Mouse (Mus musculus) layer of hippocampus, adult 11-12 months (tissue): ENCODE results near the gene Clba1.
"Not testable (repeated sequence)": the region's sequence is repeated elsewhere in the genome, so short reads cannot be mapped to it uniquely, and the experiment has no call there.

Experiments
- DNase-seq: peaks from one replicate; pipeline ENCODE4 v3.0.0; 2022; ENCODE audit warnings: low spot score

The Clba1 gene

DNA sequence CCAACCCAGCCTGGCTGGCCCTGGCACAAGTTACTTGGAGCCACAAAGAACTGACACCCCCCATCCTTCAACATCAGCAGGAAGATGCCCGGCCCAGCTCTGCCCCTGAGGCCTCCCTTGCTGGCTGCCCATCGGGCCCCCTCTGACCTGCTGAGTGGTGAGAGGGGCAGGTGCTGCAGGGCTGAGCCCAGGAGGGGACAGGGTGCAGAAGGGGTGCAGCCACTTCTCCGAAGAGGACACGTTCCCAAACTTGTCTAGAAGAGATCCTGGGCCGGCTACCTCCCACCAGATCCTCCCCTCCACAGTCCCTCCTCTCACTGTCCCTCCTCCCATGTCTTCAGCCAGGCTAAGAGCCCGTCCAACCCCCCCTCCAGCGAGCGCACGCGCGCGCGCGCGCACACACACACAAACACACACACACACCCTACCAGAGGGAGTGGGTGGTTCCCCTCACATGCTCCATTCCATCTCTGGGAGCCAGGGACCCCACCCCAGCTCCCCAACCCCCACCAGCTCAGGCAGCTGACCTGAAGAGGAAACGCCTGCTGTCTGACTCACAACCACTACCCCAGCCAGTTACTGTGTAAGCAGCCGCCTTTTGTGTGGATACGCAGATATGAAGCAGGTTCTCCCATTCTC lies 13.2 kb upstream of the Clba1 start:
- DNase-seq: no peak

DNA sequence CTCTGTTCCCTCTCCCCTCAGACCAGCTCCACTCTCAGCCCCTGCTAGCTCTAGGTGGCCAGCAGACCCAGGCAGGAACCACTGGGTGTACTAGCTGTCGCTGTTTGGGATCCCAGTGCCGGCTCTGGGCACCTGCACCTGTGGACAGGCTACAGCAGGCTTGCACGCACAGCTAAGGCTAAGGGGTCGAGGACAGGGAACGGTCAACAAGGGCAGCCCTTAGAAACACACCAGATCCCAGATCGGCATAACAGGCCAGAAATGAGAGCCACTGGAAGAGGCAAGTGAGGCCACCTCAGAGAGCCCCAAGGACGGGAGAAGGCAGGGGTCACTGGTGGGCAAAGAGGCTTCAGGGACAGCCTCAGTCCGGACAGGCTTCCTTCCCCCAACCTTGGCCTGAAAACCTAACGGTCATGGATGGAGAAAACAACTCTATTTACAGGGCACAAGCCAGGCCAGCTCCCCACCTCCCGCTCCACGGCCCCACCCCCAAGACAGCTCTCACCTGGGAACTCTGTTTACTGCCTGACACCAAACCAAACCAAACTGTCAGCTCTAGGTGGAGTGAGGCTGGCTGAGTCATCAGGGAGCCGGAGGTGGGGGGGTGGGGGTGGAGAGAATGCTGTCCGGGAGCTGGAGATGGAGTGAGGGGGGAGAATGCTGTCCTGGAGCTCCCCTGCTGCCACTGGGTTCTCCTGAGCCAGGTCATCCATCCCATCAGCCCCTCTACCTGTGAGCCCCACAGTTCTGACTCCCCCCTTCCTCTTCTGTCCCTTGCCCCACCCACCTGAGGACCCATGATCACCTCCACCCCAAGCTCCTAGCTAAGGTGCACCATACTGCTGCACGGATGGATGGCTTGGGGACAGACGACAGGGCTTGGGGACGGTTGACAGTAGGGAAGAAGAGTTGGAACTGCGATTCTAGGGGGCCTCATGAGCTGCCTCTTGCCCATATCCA lies 11.9 kb upstream of the Clba1 start:
- DNase-seq: no peak

DNA sequence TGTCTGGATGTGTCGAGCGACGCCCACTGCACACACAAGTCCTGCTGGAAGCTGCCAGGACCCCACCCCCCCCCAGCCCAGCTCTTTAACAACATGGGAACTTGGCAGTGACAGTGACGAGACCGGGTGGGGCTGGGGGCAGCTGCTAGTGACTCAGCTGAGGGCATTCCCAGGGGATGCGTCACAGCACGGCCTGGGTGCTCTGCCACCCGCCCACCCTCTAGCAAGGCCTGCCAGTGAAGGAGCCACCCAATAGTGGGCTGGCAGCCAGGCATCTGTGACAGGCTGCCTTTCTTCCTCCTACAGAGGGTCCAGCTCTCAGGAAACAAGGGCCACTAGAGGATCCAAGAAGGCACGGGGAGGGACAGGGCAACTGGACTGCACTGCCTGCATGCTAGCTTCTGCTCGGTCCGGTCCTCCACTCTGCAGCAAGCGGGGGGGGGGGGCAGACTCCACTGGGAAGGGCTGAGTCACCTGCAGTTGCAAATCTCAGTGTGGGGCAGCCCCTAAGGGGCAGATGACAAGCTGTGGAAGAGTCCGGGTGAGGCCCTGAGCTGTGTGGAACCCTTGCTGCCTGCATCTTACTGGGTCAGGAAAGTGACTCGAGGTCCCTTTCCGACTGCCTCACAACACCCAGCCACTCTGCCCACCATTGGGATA lies 10.9 kb upstream of the Clba1 start:
- DNase-seq: peak; percentile 64

DNA sequence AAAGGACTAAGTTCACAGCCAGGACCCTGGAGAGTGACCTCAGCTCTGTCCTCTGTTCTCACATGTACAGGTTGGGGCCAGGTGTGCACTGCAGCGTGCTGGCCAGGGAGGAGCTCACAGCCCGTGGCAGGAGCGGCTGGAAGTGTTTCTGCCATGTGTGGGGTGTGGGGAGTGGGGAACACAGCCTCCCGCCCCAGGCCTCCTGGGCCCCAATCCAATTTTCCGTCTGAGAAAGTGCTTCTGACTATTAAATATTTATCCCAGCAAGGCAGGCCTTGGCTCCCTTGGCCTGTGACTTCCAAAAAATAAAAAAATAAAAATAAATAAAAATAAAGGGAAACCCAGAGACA lies 10.4 kb upstream of the Clba1 start:
- no peak for DNase-seq

DNA sequence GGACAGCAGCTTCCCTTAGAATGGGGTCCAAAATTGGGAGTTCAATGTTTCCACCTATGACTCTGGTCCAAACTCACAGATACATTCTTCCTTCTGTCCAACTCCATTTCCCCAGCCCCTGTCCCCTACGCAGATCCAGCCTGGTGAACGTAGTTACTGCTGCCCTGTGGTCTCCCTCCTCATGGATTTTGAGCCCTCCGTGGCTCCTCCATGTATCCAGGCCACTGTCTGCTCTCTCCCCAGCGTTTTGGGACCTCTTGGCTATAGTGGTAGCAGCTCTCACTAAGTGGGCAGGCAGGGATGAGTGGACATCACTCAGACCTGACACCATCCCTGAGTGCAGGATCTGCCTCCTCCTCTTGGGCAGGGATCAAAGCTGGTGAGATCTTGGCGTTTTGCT lies 10.0 kb upstream of the Clba1 start:
- no peak for DNase-seq

DNA sequence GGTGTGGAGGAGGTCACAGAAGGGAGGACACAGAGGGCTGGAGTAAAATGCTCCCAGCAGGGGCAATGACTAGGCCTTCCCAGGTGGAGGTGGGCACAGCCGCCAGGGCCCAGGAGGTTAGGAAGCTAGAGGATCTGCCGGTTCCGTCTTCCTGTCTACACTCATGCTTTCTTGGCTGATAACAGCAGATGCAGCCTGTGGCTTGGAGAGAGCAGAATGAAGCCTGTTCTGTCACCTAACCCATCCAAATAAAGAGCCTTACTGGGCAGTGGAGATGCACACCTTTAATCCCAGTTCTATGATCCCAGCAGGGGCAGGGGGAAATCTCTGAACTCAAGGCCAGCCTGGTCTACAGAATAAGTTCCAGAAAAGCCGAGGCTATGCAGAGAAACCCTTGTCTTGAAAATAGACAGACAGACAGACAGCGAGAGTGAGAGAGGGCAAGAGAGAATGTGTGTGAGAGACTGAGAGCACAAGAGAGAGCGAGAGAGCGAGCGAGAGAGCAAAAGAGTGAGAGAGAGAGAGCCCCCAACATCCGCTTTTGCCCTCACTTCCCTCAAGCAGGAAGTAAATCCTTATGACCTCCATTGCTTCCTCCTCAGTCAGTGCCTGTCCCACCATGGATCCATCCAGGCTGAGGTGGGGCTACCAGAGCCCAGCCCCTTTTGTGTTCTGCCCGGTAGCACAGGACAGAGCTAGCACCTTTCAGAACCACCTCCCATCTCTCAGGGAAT lies 9.3 kb upstream of the Clba1 start:
- no peak for DNase-seq

DNA sequence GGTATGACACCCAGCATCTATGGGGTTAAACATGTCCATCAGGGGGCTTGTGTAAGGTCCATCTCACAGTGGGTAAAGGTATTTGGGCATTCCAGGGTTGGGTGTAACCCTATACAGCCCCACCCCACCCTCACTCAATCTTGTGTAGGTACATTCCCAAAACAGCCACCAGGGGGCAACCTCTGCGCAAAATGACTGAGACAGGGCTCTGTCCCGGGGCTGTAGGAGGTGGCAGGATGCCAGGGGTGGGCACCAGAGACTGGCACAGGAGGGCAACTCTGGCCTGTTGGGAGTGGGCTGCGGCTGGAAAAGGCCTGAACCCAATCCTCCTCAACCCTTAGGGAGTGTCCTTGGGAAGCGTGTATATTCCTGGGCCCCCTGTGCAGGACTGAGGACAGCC lies 8.3 kb upstream of the Clba1 start:
- DNase-seq: peak; percentile 74

DNA sequence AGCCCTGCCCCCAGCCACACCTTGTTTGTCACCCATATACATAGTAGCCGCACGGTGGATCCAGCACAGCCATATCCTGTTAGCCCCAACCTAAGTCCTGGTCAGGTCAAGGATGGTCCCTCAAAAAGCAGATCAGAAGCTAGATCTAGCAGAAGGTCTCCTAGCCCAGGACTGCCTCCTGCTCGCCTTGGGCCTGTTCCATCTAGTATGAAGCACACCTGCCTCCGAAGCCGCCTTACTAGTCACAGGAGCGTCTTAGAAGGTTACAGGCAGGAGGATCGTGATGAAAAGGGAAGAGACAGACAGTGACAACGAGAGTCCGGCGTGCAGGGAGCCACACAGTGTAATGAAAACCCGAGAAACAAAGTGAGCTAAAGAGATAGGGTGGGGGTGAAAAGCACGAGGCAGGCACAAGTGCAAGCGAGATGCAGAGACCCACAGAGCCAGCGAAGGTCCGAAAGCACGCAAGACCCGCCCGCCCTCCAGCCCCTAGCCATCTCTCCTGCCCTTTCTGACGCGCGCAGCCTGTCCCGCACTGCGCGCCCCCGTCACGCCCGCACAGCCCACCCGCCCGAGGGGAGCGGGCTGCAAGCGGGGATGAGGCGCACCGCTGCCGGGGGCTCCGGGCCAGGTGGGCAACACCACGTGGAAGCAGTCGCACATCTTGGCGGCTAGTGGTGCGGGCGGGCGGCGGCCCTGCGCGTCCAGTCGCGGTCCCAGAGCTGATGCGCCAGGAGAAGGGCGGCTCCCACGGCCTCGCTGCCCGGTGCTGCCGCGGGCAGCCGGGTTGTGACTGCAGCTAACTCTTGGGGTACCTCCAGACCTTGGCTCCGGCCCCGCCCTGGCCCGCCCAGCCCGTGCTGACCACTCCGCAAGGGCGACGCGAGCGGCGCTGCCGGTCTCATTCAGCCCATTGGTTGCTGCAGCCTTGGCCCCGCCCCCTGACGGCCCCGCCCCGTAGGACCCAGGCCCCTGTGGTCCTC lies 6.6 kb upstream of the Clba1 start, which contains the start of gene Ahnak2:
TSS of gene Ahnak2 (minus strand) at position 794 of the 983 bp plus-strand sequence.
- no peak for DNase-seq

DNA sequence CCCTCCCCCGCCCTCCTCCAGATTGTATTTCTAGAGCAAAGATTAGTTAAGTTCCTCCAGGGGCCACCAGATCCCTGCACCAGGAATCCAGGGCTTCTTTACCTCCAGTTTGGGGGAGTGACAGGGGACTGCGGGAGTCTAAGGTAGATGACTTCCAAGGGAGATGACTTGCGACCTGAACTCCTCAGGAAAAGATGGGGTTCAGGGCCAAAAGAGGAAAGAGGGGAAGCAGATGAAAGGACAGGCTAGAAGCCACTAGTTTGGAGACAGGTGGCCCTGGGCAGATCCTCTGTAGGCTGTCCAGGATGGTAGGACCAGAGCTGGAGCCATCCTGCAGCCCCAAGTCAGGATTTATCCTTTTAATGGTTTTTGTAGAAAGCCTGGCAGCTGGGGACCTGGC lies 5.8 kb upstream of the Clba1 start:
- DNase-seq: no peak

DNA sequence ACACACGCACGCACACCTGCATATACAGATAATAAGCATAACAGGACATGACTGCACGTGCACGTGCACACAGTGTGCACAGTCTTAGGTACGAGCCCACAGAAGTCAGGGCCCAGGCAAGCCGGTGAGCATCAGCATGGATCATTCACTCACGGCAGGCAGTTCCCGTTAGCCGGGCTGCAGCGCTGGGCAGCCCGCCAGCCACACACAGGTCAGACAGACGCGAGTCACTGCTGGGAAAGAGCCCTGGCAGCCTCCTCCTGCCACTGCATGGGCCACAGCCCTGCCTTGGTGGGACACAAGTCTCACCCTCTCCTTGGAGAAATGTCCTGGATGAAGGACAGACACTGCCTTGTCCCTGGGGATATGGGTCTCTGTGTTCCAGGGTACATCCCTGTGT lies 4.7 kb upstream of the Clba1 start:
- DNase-seq: no peak

DNA sequence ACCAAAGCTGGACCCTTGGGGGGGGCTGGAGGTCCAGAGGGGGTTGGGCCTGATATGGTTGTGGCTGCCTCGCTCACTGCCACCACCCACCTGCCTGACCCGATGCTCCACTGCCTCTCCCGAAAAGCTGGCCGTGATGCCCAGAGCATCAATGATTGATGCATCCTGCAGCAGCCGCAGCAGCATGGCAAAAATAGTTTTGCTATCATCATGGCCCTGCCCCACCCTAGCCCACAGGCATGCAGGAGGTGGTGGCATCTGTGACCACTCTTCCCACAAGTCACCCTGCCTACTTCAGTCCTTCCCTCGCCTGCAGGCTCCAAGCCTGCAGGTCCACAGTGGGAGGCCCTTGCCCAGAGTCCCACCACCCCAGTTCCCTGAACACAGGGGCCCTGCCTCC lies 2.7 kb upstream of the Clba1 start:
- DNase-seq: no peak

DNA sequence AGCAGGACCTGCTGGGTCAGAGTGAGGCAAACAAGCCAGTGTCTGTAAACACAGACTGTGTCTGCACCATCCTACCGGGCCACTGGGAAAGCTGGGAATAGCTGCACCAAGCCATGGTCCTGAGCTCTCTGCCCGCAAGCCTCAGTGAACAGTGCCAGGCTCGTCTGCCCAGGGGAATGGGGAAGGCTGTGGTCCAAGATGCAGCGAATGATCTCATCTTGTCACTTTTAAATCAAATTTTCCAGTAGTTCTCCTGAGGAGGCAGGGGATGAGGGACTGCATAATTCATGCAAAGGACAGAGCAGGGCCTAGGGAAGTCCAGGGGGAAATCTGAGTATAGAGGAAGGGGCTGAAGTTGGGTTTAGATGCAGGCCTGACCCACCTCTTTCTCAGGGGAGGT lies 941 bp upstream of the Clba1 start:
- DNase-seq: no peak

DNA sequence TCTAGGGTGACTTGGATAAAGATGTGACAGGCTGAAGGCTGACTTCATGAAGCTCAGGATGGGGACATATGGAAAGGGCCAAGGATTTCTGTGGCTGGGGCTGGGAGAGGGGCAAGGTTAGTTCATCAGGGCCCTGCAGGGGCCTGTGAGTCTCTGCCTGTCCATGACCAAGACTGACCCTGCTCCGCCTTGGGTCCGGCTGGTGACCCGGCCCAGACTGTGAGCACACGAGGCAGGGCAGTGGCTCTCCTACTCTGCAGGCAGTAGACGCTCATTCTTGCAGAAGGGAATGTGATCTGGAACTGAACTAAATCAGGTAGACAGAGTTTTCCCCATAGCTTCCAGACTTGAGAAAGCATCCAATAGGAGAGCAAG lies 538 bp upstream of the Clba1 start:
- DNase-seq: no peak

DNA sequence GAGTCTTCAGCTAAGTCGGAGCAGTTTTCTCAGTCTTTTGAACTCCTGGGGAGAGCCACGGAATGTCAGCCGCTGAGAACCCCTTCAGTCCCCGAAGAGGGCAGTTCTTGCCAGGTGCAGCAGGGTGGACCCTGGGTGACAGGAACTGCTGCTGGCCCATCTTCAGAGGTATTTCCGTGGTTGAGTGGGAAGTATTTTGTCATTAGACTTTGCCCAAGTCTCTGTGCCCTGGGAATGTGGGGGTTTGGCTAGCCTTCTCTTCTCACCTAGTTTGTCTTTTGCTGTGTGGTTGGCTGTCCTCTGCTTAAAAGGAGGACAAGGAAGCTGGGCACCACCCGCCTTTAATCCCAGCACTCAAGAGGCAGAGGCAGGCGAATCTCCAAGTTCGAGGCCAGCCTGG lies 904 bp downstream of the Clba1 start:
- DNase-seq: no peak

DNA sequence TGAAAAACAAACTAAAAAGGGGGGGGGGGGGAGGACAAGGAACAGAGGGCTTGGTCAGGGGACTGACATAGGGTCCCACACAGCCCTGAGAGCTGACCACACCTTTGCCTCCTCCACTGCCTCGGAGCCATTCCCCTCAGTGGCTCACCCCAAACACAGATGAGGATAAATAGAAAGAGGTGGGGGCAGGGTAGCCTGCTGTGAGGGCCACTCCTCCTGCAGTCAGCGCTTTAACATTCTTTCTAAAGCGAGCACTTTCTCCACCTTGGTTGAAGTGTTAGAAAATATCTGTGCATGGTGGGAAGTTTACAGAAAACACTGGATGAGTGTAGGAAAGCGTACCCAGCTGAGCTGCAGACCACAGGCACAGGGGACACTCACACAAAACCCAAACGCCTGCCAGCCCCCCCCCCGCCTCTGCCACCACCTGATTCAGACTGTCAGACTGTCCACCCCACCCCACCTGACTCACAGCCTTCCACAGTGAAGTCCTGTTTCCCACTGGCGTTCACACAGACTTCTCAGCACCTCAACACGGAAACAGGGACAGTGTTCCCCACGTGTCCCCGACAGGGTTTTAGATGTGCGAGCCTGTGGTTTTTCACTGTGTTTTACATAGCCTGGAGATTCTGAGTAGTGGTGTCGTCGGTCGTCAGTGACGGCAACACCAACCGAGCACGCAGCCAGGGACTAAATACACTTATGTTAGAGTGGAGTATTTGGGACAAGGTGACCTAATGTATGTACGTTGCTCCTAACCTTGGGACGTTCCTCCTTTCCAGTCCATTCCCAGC lies 1.6 kb downstream of the Clba1 start:
- no peak for DNase-seq

DNA sequence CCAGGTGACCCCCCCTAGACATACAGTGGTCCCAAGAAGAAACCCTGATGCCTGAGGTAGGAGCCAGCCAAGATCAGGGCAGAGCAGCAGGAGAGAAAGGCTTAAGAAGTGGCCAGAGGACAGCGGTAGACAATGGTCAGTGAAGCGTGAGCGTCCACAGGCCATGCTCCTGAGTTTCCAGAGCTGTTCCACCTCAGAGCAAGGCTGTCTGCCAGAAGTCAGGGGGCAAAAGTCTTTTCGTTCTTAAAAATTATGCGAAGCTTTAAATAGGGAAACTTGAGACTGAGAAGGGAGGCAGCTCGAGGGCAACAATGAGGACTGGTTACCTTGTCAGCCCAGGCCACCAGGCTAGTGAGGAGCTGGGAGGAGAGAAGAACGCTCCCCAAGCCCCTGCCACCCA lies 4.6 kb downstream of the Clba1 start:
- DNase-seq: no peak

DNA sequence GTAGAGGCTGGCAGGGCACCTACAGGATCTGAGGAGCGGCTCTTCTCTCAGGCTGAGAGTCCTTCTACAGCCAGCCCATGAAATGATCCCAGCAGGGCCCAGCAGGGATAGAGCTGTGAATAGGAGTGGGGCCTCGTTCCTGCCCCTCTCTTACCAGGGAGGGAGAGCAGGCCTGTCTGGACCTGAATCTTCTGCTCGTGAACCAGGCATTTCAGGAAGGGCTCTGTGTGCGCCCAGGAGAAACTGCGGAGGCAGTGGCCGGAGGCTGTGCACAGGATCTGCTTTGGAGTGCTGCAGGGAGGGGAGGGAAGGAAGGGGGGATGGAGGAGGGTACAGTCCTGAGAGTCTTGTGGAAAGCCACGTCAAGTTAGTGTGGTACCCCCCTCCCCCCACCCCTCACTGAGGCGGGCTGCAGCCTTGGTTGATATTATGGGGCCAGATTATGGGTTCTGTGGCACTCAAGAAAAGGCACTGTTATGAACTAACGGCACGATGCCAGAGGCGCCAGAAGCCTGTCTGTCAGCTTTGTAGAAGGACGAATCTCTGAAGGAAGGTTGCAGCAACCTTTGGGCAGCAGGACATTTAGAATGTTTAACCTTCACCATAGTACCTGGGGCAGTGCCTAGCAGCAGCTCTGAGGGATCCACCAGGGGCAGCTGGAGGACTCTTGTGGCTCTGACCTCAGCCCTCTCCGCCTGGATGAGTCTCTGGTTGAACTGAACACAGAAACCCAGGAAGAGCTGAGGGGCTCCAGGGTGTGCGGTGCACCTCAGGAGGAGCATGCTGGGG lies 6.1 kb downstream of the Clba1 start:
- no peak for DNase-seq

DNA sequence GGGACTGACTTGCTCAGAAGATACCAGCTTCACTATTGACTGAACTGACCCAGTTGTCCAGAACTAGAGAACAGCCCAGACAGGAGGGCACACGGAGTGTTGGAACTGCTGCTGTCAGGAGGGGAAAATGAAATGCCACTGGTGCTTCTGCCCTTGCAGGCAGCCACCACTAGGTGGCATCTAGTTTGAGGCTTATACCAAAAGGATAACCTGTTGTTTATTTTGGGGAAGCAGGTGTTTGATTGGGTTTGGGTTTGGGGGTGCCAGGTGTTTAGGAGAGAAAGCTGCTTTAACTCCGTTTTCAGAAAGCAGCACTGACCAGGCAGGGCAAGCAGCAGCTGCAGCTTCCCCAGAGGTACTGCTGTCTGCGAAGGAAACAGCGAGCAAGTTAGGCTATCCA lies 7.6 kb downstream of the Clba1 start:
- DNase-seq: peak; percentile 74

DNA sequence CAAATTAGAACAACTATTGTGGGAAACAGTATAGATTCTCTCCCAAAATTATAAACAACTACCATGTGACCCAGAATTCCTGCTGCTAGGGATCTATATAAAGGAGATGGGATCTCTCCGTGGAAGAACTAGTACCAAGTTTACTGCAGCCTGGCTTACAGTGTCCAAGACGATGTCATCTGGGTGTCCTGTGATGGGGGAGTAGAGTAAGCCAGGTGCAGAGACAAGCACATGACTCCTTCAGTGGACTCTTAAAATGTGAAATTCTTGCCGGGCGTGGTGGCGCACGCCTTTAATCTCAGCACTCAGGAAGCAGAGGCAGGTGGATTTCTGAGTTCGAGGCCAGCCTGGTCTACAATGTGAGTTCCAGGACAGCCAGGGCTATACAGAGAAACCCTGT lies 8.1 kb downstream of the Clba1 start:
- not testable (repeated sequence) for DNase-seq
